Mouse (Mus musculus) lung, adult 2 months (tissue): ENCODE data around the gene Nostrin.

Experiments
- CTCF ChIP-seq: fragments of 200-500 bp; IDR thresholded peaks from 2 replicates; pipeline ENCODE4 v1.5.1; 2011; ENCODE audit warnings: mild to moderate bottlenecking, low read length, control low read depth; ENCODE audit not compliant: insufficient read depth
- POLR2A ChIP-seq: fragments of 200-500 bp; IDR thresholded peaks from 2 replicates; pipeline ENCODE4 v1.6.1; 2011; ENCODE audit warnings: low read depth, mild to moderate bottlenecking, control low read depth, low read length, borderline replicate concordance; ENCODE audit errors: extremely low read depth

DNA sequence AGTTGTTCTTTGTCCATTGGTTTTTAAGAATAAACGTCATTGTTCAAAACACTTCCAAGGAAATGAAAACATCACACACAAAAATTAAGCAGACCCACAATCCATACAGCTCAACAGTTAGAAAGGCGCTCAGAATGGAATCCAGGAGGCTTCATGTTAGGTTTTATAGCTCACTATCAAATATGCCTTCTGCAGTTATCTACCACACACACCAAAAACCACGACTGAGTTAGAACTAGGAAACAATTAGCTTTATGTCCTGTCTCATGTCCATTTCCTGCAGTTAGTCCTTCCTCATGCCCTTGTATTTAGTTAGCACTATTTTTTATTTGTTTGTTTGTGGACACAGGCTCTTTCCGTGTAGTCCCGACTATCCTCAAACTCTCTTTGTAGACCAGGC, 55.5 kb downstream of the Nostrin start:
- TF ChIP-seq POLR2A (no peak), CTCF (no peak)
